Mouse (Mus musculus) limb, embryonic 13.5 days (tissue): ENCODE results near the gene Zswim2. TPM values are rescaled to one million over a fixed set of nuclear protein-coding genes. Genes with fewer than 3 reads are reported as not detected.

Experiments
- ATAC-seq: fragments of 200-750 bp; cut with Nextera tagmentation; 2 replicates; pipeline ENCODE4 v1.8.0; 2017; ENCODE audit warnings: low read depth, moderate number of reproducible peaks, moderate TSS enrichment; ENCODE audit not compliant: low FRiP score
- H3K27ac ChIP-seq: fragments of 300-500 bp; sonication (generic); 2 replicates; pipeline ENCODE4 v1.5.1; 2015; ENCODE audit warnings: inconsistent platforms, mild to moderate bottlenecking, moderate library complexity
- H3K27me3 ChIP-seq: fragments of 300-500 bp; sonication (generic); 2 replicates; pipeline ENCODE4 v1.6.1; 2015; ENCODE audit warnings: mild to moderate bottlenecking, inconsistent platforms
- H3K36me3 ChIP-seq: fragments of 300-500 bp; sonication (generic); 2 replicates; pipeline ENCODE4 v1.6.1; 2015; ENCODE audit warnings: inconsistent platforms, mild to moderate bottlenecking, moderate library complexity
- H3K4me1 ChIP-seq: fragments of 300-500 bp; sonication (generic); 2 replicates; pipeline ENCODE4 v1.6.1; 2015; ENCODE audit warnings: inconsistent platforms
- H3K4me2 ChIP-seq: fragments of 300-500 bp; sonication (generic); replicated peaks from 2 replicates; pipeline ENCODE4 v1.6.1; 2015; ENCODE audit warnings: inconsistent platforms, mild to moderate bottlenecking, moderate library complexity
- H3K4me3 ChIP-seq: fragments of 300-500 bp; sonication (generic); 2 replicates; pipeline ENCODE4 v1.5.1; 2015; ENCODE audit warnings: moderate library complexity, mild to moderate bottlenecking, inconsistent platforms
- H3K9ac ChIP-seq: fragments of 300-500 bp; sonication (generic); 2 replicates; pipeline ENCODE4 v1.6.1; 2015; ENCODE audit warnings: mild to moderate bottlenecking, inconsistent platforms
- H3K9me3 ChIP-seq: fragments of 300-500 bp; sonication (generic); 2 replicates; pipeline ENCODE4 v1.6.1; 2016; ENCODE audit warnings: inconsistent platforms
- WGBS: fragments of 180-500 bp; shearing (Covaris S2); methylation state at CpG from one replicate; pipeline ENCODE4 v1.1.7; 2015; 5-methylcytosine and 5-hydroxymethylcytosine counted together
- polyA plus RNA-seq: library from polyadenylated mRNA; unstranded; fragments of >200 nt; fragmentation: Nextera tagmentation; extraction: Ambion mirVana; gene quantifications from 2 replicates; pipeline ENCODE4 v1.2.1, GENCODE M21; 2015

Gene Zswim2
- polyA plus RNA-seq, 1 experiment from 2014 or later = not detected

GRCm38 (mm10) chr2:83893701-83894100, 47.3 kb downstream of the Zswim2 start:
- Histone ChIP-seq H3K4me2 (no peak overlapping the region), H3K27me3 (no peaks in the 10 kb centered on the region), H3K9ac (no peak overlapping the region), H3K4me3 (no peak overlapping the region), H3K4me1 (no peaks in the 10 kb centered on the region), H3K27ac (no peak overlapping the region), H3K36me3 (no peaks in the 10 kb centered on the region), H3K9me3 (no peaks in the 10 kb centered on the region)
- ATAC-seq = no peak
- WGBS = 84% methylated on average over 2 of the region's 2 CpGs

DNA sequence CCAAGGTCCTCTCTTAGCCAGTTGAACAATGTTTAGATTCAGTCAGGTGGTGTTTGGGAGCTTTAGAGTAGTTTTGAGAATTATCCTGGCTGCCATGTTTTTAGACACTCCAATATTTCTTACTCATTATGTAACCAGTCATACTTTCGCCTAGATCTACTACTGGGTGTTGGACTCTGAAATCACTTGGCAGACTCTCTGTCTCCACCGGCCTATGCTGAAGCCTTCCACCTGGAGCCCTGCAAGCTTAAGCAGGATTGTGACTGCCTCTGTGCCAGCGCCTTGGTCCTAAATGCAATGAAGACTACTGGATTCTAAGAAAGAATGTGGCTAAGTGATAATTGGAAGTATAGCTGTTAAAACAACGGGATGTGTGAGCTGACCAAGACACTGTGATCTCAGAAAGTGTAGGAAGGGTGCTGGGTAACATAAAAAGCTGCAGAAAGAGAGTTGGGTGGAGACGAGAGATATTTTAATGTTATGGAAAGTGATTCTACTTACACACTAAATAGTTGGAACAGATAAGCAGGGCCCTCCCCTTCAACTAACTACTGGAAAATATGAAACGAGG, 57.1 kb downstream of the Zswim2 start:
- Histone ChIP-seq H3K9me3 (no peaks in the 10 kb centered on the region), H3K27ac (no peak overlapping the region), H3K27me3 (no peaks in the 10 kb centered on the region), H3K9ac (no peak overlapping the region), H3K36me3 (peaks cover 14% of the 10 kb centered on the region), H3K4me1 (0 out of 2 replicates have a peak, but pooled peaks cover 3% of the 10 kb centered on the region), H3K4me3 (no peak overlapping the region), H3K4me2 (no peak overlapping the region)
- no peak for ATAC-seq
- 84% methylated on average over 6 of the region's 6 CpGs for WGBS

Other genes with a start within 250 kb of the Zswim2 start
- 70.1 and 70.2 TPM in 2 replicates for gene Itgav, start 216.8 kb downstream of the Zswim2 start, polyA plus RNA-seq
- 18.1 and 18.6 TPM in 2 replicates for gene Fam171b, start 128.6 kb downstream of the Zswim2 start, polyA plus RNA-seq
- gene Gm13698, start 14.5 kb upstream of the Zswim2 start, polyA plus RNA-seq = not detected in 2 replicates
- not detected in 2 replicates for gene Gm13693, start 20.3 kb upstream of the Zswim2 start, polyA plus RNA-seq
- not detected in 2 replicates for gene Gm13695, start 26.1 kb upstream of the Zswim2 start, polyA plus RNA-seq
- gene Gm13696, start 31.9 kb upstream of the Zswim2 start, polyA plus RNA-seq = not detected in 2 replicates
- not detected in 2 replicates for gene Gm13694, start 37.7 kb upstream of the Zswim2 start, polyA plus RNA-seq
- not detected in 2 replicates for gene Gm13697, start 43.5 kb upstream of the Zswim2 start, polyA plus RNA-seq
- gene Gm13691, start 49.3 kb upstream of the Zswim2 start, polyA plus RNA-seq = not detected in 2 replicates